Mouse (Mus musculus): ENCODE results near the gene Robo2.
"Not testable (repeated sequence)": the region's sequence is repeated elsewhere in the genome, so short reads cannot be mapped to it uniquely, and the experiment has no call there.

The Robo2 gene

GRCm38 (mm10) chr16:74200024-74200703 is 211.5 kb downstream of the Robo2 start:
- no peak for DNase-seq

DNA sequence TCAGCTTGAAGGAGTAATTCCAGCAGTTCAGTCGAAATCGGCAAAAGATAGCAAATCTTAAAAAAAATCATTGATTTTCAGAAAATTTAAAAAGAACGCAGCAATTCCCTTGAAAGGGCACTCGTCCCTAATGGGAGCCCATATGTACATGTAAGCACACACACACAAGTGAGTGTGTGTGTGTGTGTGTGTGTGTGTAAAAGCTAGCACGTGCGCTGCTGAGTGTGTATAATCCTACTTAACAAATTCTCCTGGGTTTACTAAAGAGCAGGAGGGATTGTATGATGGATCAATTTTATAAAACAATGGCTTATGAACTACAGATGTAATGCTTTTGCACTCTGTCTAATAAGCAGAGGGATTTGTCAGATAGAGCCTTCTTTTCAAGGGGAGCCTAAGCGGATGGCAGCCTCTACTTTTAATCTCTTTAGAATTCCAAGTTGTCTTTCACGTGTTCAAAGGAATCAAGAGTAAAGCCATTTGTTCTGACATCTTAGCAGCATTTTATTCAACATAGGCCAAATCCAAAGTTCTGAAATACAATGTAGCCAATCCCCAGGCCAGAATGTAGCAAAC is 218.6 kb downstream of the Robo2 start:
- DNase-seq, result no peak

- no peak for DNase-seq
Observed at GRCm38 (mm10) chr16:74191621-74192020, 220.0 kb downstream of the Robo2 start.

- DNase-seq, result no peak
Observed at GRCm38 (mm10) chr16:74182509-74183113, 229.0 kb downstream of the Robo2 start.

GRCm38 (mm10) chr16:74172673-74173072 is 239.0 kb downstream of the Robo2 start:
- no peak for DNase-seq

DNA sequence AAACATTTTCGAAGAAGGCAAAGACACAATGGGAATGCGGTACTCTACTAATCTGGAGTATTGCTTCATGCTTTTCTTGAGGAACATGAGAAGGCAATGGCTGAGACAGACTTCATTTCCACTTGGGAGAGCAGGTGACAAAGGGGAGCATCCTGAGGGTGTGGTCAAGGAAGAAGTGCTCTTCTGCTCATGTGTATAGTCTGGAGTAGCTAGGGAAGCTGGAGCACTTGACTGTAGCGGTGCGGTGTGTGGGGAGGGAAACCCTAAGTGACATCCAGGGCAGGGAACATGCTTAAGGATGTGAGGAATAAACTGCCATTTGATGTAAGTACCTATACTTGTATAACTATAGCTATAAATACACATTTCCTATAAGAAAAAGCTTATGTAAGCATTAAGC is 242.0 kb downstream of the Robo2 start:
- DNase-seq, result no peak

DNA sequence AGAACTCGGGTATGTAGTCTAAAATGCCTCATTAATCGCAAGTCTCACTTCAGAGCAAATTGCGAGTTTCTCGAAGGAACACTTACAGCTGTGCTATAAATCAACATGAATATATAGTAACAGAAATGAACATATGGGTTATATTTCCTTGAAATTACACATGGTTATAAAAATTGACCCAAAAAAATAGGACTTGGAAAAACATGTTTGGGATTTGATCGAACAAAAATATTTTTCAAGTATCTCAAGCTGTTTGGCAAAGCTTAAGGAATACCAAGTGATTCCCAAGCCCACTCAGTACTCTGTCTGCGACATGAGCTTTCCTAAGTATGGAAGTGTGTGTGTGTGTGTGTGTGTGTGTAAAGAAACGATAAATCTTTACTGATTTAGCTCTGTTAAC is 242.5 kb downstream of the Robo2 start:
- no peak for DNase-seq

DNA sequence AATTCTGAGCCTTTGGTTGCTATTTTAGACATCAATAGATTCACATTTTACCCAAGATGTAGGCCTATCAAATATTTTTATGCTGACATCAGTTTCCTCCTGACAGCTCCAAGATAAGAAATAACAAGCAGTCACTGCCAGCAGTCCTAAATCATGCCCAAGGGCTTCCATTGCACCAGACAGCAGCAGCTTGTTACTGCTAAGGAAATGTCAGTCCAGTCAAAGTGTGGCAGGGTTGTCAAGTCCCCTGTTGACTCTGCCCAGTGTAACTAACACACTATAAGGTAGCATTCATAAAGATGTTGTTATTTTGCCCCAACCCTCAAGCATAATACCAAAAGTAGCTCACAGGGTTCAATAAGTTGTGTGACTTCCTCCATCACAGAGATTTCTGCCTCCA is 243.8 kb downstream of the Robo2 start:
- no peak for DNase-seq

- no peak for DNase-seq
Observed at GRCm38 (mm10) chr16:74162041-74162440, 249.6 kb downstream of the Robo2 start.

- no peak for DNase-seq
Observed at GRCm38 (mm10) chr16:74159189-74159588, 252.4 kb downstream of the Robo2 start.

DNA sequence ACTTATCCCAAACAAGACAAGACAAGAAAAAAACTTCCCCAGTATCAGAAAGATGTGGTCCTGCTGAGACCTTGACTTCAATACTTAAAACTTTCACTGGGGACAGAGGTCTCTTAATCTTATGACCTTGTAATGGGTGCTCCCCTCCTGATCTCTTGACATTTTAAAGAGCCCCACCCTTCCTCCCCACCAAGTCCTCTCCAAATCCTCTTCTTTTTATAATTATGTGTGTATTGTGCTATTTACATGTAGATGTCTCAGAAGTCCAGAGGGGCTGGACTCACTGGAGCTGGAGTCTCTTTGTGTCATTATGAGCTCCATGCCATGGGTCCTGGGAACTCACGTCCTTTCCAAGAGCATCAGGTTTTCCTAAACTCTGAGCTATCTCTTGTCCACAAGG is 275.4 kb downstream of the Robo2 start:
- no peak for DNase-seq

DNA sequence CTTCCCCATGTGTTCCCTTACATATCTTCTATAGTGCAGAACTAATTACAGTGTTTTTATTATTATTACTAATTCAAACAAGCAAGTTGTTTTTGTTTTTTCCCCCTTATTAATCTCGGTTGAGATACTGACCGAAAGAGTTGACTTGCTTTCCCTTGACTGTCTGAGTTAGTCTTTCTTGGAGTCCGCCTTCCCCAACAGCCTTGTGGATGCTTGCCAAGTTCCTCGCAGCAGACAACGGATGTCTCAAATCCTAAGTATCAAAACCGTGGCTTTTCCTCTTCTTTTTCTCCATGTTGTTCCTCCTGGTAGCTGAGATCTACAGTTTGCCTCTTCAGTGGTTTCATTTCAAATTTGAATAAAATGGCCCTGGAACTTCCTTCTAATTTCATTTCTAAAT is 278.8 kb downstream of the Robo2 start:
- no peak for DNase-seq

DNA sequence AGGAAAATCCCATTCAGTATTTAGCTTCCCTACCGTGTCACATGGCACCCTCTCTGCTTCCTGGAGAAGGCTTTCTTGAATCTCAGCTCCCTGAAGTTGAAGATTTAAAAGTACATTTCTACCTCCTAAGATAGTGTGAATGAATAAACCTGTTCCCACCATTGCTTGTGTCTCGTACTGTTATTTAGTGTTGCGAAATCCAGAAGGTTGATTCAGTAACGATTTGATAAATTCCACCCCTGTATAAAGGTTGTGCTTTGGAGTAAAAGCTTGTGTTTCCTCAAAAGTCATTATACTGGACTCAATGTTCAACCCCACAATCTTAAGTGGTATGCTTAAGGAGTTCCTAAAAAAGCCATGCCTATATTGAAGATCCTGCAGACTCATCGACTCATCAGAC is 280.3 kb downstream of the Robo2 start:
- DNase-seq, result no peak

GRCm38 (mm10) chr16:74128443-74128983 is 283.1 kb downstream of the Robo2 start:
- DNase-seq, result no peak

DNA sequence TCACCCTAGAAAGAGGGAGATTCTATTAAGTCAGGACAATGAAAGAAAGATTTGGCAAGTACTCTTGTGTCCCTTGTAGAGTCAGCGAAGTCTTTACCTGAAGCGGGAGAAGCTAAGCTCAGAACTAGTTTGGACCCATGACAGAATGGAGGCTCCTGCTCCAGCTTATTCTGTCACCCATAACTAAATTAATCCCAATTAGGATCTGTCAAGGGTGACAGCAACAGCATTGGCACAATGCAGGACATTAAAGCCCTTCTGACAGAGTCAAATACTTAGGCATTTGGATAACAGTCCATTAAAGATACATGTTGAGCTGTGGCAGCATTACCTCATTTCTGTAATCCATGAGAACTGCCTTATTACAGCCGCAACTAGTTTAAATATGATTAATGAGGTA is 298.5 kb downstream of the Robo2 start:
- no peak for DNase-seq

- DNase-seq, result no peak
Observed at GRCm38 (mm10) chr16:74111101-74111500, 300.5 kb downstream of the Robo2 start.

DNA sequence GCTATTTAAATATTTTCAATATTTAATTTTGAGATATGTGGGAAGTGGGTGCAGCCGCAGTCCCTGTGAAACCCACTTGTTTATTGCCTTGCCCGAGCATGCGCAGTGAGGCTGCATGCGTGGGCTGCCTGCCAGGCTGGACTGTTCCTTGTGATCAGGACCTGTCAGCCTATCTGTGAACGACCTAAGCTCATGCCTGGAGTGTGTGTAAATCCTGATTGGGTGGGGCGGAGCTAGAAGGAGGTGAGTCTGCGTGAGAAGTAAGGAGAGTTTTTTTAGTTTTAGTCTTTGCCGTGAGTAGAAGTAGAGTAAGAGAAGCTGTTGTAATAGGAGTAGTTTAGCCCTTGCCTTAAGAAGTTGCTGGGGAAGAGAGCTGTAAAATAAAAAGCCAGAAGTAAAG is 307.2 kb downstream of the Robo2 start:
- DNase-seq, result not testable (repeated sequence)

GRCm38 (mm10) chr16:74092997-74093801 is 318.4 kb downstream of the Robo2 start:
- DNase-seq, result no peak

DNA sequence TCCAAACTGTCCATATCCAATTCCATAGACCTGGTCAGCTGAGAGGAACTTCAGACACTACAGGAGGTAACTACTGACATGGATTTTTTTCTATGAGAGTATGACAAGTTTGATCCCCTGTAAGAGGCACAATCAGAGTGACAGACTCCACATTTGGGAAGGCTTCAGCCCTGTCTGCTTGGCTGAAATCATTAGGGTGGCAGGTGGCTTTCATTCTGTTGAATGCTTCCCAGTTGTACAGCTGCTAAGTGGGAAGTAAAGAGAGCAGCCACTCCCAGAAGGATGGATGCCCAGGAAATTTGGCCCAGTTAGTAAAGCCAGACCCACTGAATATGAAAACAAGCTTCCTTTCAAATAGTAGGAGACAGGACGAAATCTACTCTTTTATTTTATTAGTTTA is 321.7 kb downstream of the Robo2 start:
- no peak for DNase-seq

DNA sequence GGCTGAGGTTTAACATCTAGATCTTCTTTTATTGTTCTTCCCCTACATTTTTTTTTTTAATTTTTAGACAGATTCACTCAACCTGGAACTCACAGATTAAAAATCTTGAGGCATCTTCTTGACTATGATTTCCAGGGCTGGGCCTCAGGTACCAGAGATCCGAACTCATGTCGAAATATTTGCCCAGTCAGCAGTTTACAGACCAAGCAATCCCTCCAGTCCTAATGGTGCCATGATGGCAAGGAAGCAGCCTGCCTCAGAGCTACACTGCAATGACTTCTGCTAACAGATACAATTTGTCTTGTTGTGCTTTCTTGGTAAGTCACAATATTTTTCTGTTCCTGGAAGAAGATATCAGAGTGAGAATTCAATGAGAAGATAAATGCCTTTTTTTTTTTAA is 327.4 kb downstream of the Robo2 start:
- no peak for DNase-seq

GRCm38 (mm10) chr16:74072671-74073070 is 339.0 kb downstream of the Robo2 start:
- DNase-seq, result no peak

- no peak for DNase-seq
Observed at GRCm38 (mm10) chr16:74070628-74071027, 341.0 kb downstream of the Robo2 start.

GRCm38 (mm10) chr16:74065958-74066357 is 345.7 kb downstream of the Robo2 start:
- no peak for DNase-seq

Data from thymus, postnatal 4 days (tissue).